In the genomic region with DNA sequence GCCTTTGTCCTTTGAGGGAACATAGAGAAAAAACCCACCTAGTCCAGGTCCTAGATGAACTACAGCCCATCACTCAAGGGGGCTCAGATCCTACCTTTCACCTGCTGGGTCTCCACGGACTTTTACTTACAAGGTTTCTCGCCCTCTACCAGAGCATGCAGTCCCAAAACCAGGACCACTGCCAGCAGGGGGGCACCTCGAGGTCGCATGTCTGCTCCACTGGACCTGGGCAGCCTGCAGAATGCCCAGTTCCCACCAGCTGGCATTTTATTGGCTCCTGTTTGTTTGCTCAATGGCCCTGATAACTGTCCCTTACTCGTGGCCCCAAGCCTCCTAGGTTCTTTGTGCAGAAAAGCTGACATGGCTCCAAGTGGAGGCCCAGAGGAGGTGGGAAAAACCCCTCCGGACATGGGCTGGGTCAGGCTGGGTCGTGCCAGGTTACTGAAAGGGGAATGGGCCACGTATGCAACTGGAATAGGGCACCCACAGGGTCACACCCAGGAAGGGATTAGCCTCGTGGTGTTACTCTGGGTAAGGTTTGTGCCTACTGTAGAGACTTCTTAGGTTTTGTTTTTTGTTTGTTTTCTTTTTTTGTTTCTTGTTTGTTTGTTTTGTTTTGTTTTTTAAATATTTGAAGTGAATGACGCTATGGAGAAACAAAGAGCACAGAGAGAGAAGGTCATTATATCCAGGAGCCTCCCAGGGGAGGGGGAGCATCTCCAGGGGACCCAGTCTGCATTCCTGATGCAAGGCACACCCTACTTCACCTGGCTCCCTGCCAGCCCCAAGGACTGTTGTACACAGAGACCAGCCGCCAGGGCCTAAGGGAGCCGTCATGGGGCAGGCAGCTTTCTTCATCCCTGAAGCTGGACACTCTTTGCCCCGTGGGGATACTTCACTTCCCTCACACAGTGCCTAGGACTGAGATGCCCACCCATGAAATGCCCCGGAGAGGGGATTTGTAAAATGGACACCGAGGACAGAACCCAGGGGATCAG, we compare ENCODE assay signal across 17 mouse cellular contexts. TPM values are rescaled to one million over a fixed set of nuclear protein-coding genes. Genes with fewer than 3 reads are reported as not detected.
DNase-seq lines count a peak whose midpoint lies in the region; ATAC-seq and TF ChIP-seq lines count a peak whose summit lies in the region.
"Had no signal": no experiment of that assay in that cellular context is flagged by ENCODE, and none has a peak within 500 bp of the region (broad histone marks: within the 10 kb centered on the region; RNA-seq: fewer than 3 reads in every experiment).

A gene (minus strand): TSS at position 243 of the 998 bp plus-strand sequence.

- TF ChIP-seq CTCF in lung, adult 2 months (IDR thresholded peaks at IDR 0.05; ENCODE audit: insufficient read depth, low read length) = no peak

- H3K27ac ChIP-seq in embryonic facial prominence, embryonic 14.5 days (replicated peaks; ENCODE audit: low read depth, low read length) = no peak within 1 kb of the TSS
- no peak within 1 kb of the TSS for H3K27ac ChIP-seq in embryonic facial prominence, embryonic 10.5 days (replicated peaks)
- no peak within 1 kb of the TSS for H3K27ac ChIP-seq in embryonic facial prominence, embryonic 15.5 days (replicated peaks)
- H3K27ac ChIP-seq: gastrocnemius, adult 2 months; heart, embryonic 13.5 days; hindbrain, embryonic 10.5 days; limb, embryonic 13.5 days had no signal

- no peak within 1 kb of the TSS for H3K9ac ChIP-seq in embryonic facial prominence, embryonic 14.5 days (ENCODE audit: low read depth, low read length)
- no peak within 1 kb of the TSS for H3K9ac ChIP-seq in embryonic facial prominence, embryonic 15.5 days
- H3K9ac ChIP-seq: heart, embryonic 13.5 days; limb, embryonic 13.5 days had no signal

- peak; percentile 75 for DNase-seq in embryonic facial prominence, embryonic 14.5 days (ENCODE audit: low spot score)
- DNase-seq in embryonic facial prominence, embryonic 10.5 days (ENCODE audit: low spot score) = no peak
- DNase-seq in lung, adult 18-20 months = peak; percentile 17 to 23
- DNase-seq in lung, adult 2 months = no peak
- DNase-seq in lung, postnatal 4 days = peak; percentile 12 to 41
- no peak for DNase-seq in gastrocnemius, adult 18-20 months (ENCODE audit: low spot score)
- DNase-seq: cerebellum, adult 9-11 months; gastrocnemius, adult 2 months; kidney, adult 2 months had no signal

- H3K4me3 ChIP-seq in embryonic facial prominence, embryonic 14.5 days (ENCODE audit: low read depth, low read length) = no peak within 1 kb of the TSS
- no peak within 1 kb of the TSS for H3K4me3 ChIP-seq in embryonic facial prominence, embryonic 10.5 days
- H3K4me3 ChIP-seq in lung, adult 2 months (replicated peaks; ENCODE audit: extremely low read depth, low read depth, low read length) = no peak within 1 kb of the TSS
- H3K4me3 ChIP-seq in embryonic facial prominence, embryonic 15.5 days (replicated peaks) = no peak within 1 kb of the TSS
- H3K4me3 ChIP-seq: gastrocnemius, adult 2 months; heart, embryonic 13.5 days; hindbrain, embryonic 10.5 days; limb, embryonic 13.5 days; myocyte had no signal

- peaks cover 6% of the 10 kb centered on the region; the same call in 1 of the 2 replicates for H3K9me3 ChIP-seq in embryonic facial prominence, embryonic 14.5 days (ENCODE audit: control insufficient read depth, low read length)
- no peaks in the 10 kb centered on the region for H3K9me3 ChIP-seq in embryonic facial prominence, embryonic 10.5 days
- H3K9me3 ChIP-seq in embryonic facial prominence, embryonic 15.5 days (replicated peaks) = no peaks in the 10 kb centered on the region

- ATAC-seq in embryonic facial prominence, embryonic 14.5 days (ENCODE audit: low read depth) = peak; percentile 57; the same call in 1 of the 2 replicates
- 0 out of 2 replicates have a peak, but pooled peaks have one; percentile 43 for ATAC-seq in embryonic facial prominence, embryonic 15.5 days (ENCODE audit: insufficient number of reproducible peaks, low FRiP score, low TSS enrichment, low read depth)
- ATAC-seq in cerebellum, adult (ENCODE audit: insufficient number of reproducible peaks, low FRiP score, low TSS enrichment) = no peak

- no peaks in the 10 kb centered on the region for H3K36me3 ChIP-seq in embryonic facial prominence, embryonic 14.5 days (ENCODE audit: control insufficient read depth, insufficient read depth, low read length)
- H3K36me3 ChIP-seq in embryonic facial prominence, embryonic 10.5 days (replicated peaks) = no peaks in the 10 kb centered on the region
- no peaks in the 10 kb centered on the region for H3K36me3 ChIP-seq in embryonic facial prominence, embryonic 15.5 days
- H3K36me3 ChIP-seq: heart, embryonic 13.5 days; hindbrain, embryonic 10.5 days; limb, embryonic 13.5 days had no signal

- no peak for TF ChIP-seq POLR2A in lung, adult 2 months (IDR thresholded peaks at IDR 0.05; ENCODE audit: borderline replicate concordance, extremely low read depth, low read depth, low read length)

- H3K4me1 ChIP-seq in embryonic facial prominence, embryonic 14.5 days (ENCODE audit: control insufficient read depth, insufficient read depth, low read length) = no peaks in the 10 kb centered on the region
- 0 out of 2 replicates have a peak, but pooled peaks cover 4% of the 10 kb centered on the region for H3K4me1 ChIP-seq in embryonic facial prominence, embryonic 10.5 days
- H3K4me1 ChIP-seq in lung, adult 2 months (ENCODE audit: control insufficient read depth, insufficient read depth, low read length) = no peaks in the 10 kb centered on the region
- H3K4me1 ChIP-seq in embryonic facial prominence, embryonic 15.5 days = no peaks in the 10 kb centered on the region
- H3K4me1 ChIP-seq: heart, embryonic 13.5 days; hindbrain, embryonic 10.5 days; limb, embryonic 13.5 days had no signal

- H3K27me3 ChIP-seq in embryonic facial prominence, embryonic 14.5 days (replicated peaks; ENCODE audit: control insufficient read depth, insufficient read depth, low read length) = no peaks in the 10 kb centered on the region
- H3K27me3 ChIP-seq in embryonic facial prominence, embryonic 10.5 days (replicated peaks; ENCODE audit: low read depth, poor library complexity, severe bottlenecking) = 0 out of 2 replicates have a peak, but pooled peaks cover 3% of the 10 kb centered on the region
- no peaks in the 10 kb centered on the region for H3K27me3 ChIP-seq in embryonic facial prominence, embryonic 15.5 days

- no peak within 1 kb of the TSS for H3K4me2 ChIP-seq in embryonic facial prominence, embryonic 14.5 days (ENCODE audit: low read depth, low read length)
- no peak within 1 kb of the TSS for H3K4me2 ChIP-seq in embryonic facial prominence, embryonic 15.5 days (replicated peaks)
- H3K4me2 ChIP-seq: heart, embryonic 13.5 days; limb, embryonic 13.5 days had no signal

- WGBS in embryonic facial prominence, embryonic 14.5 days = 70% methylated on average over 15 of the region's 15 CpGs
- 71% methylated on average over 15 of the region's 15 CpGs for WGBS in embryonic facial prominence, embryonic 10.5 days
- 49% methylated on average over 15 of the region's 15 CpGs for WGBS in lung, adult 2 months
- 55% methylated on average over 15 of the region's 15 CpGs for WGBS in embryonic facial prominence, embryonic 15.5 days

RNA-seq across cellular contexts. Expression of the gene that starts here (rescaled TPM):
- not detected in 2 replicates for polyA plus RNA-seq in embryonic facial prominence, embryonic 14.5 days (2014; fragmentation: Nextera tagmentation; extraction: Ambion mirVana)
- polyA plus RNA-seq in embryonic facial prominence, embryonic 10.5 days (2016; fragmentation: Nextera tagmentation; extraction: Ambion mirVana) = not detected in 2 replicates
- polyA plus RNA-seq in lung, adult 2 months (2012; rRNA removed) = 4.5 and 25.4 TPM in 2 replicates
- polyA plus RNA-seq in embryonic facial prominence, embryonic 15.5 days (2015; fragmentation: Nextera tagmentation; extraction: Ambion mirVana) = 0.32 and 0.61 TPM in 2 replicates
- not detected for total RNA-seq in gastrocnemius, adult 18-20 months (2021)
- total RNA-seq: gastrocnemius, adult 2 months; megakaryocyte, adult 5-6 weeks had no signal
- polyA plus RNA-seq: forebrain, embryonic 11.5 days; heart, embryonic 13.5 days; hindbrain, embryonic 10.5 days; limb, embryonic 13.5 days; myocyte had no signal

Comparison
In these comparisons a context has a peak if more than half of its experiments do, and no peak if none do; other contexts are left out.
1. DNase-seq: peak in lung, adult 18-20 months (2 of 2) and lung, postnatal 4 days (2 of 2); none in embryonic facial prominence, embryonic 10.5 days (single experiment), lung, adult 2 months (single experiment) and gastrocnemius, adult 18-20 months (single experiment).
2. Peak in DNase-seq and ATAC-seq in embryonic facial prominence, embryonic 14.5 days; RNA of the gene not detected or under 1 TPM.
3. Peak in ATAC-seq in embryonic facial prominence, embryonic 15.5 days; RNA of the gene not detected or under 1 TPM.